Mouse (Mus musculus): ENCODE results near the gene Mllt3.
A peak's percentile ranks its signal among the peaks of the same experiment; 100 is the strongest.

The Mllt3 gene

GRCm38 (mm10) chr4:88033216-88033653, at the start of gene Mllt3:
Mllt3 (minus strand) TSS chr4:88033364.
- peak; percentile 99 for DNase-seq (ENCODE audit: low read depth, low spot score)

- DNase-seq (ENCODE audit: low read depth, low spot score) = no peak
Measured at GRCm38 (mm10) chr4:88082381-88082780, 49.2 kb upstream of the Mllt3 start.

GRCm38 (mm10) chr4:88081885-88082284, 48.7 kb upstream of the Mllt3 start:
- peak; percentile 8 for DNase-seq (ENCODE audit: low read depth, low spot score)

GRCm38 (mm10) chr4:88081417-88081816, 48.3 kb upstream of the Mllt3 start:
- peak; percentile 16 for DNase-seq (ENCODE audit: low read depth, low spot score)

- peak; percentile 12 for DNase-seq (ENCODE audit: low read depth, low spot score)
Measured at GRCm38 (mm10) chr4:88078983-88079382, 45.8 kb upstream of the Mllt3 start.

- DNase-seq (ENCODE audit: low read depth, low spot score) = no peak
Measured at GRCm38 (mm10) chr4:88075388-88075787, 42.2 kb upstream of the Mllt3 start.

GRCm38 (mm10) chr4:88046280-88046679, 13.1 kb upstream of the Mllt3 start:
- DNase-seq (ENCODE audit: low read depth, low spot score) = peak; percentile 70

GRCm38 (mm10) chr4:88045151-88045550, 12.0 kb upstream of the Mllt3 start:
- DNase-seq (ENCODE audit: low read depth, low spot score) = peak; percentile 37

GRCm38 (mm10) chr4:88035361-88035760, 2.2 kb upstream of the Mllt3 start:
- DNase-seq (ENCODE audit: low read depth, low spot score) = peak; percentile 87

- DNase-seq (ENCODE audit: low read depth, low spot score) = peak; percentile 70
Measured at GRCm38 (mm10) chr4:88034387-88035157, 1.4 kb upstream of the Mllt3 start.

- no peak for DNase-seq (ENCODE audit: low read depth, low spot score)
Measured at GRCm38 (mm10) chr4:88033729-88034386, 694 bp upstream of the Mllt3 start.

- peak; percentile 80 for DNase-seq (ENCODE audit: low read depth, low spot score)
Measured at GRCm38 (mm10) chr4:88032151-88033098, 739 bp downstream of the Mllt3 start.

GRCm38 (mm10) chr4:88031211-88032150, 1.7 kb downstream of the Mllt3 start:
- DNase-seq (ENCODE audit: low read depth, low spot score) = peak; percentile 76

GRCm38 (mm10) chr4:88023567-88023966, 9.6 kb downstream of the Mllt3 start:
- DNase-seq (ENCODE audit: low read depth, low spot score) = peak; percentile 44

GRCm38 (mm10) chr4:88022623-88023022, 10.5 kb downstream of the Mllt3 start:
- peak; percentile 63 for DNase-seq (ENCODE audit: low read depth, low spot score)

GRCm38 (mm10) chr4:88020421-88020820, 12.7 kb downstream of the Mllt3 start:
- no peak for DNase-seq (ENCODE audit: low read depth, low spot score)

GRCm38 (mm10) chr4:88019645-88020044, 13.5 kb downstream of the Mllt3 start:
- DNase-seq (ENCODE audit: low read depth, low spot score) = no peak

GRCm38 (mm10) chr4:88017452-88018350, 15.5 kb downstream of the Mllt3 start:
- no peak for DNase-seq (ENCODE audit: low read depth, low spot score)

- peak; percentile 30 for DNase-seq (ENCODE audit: low read depth, low spot score)
Measured at GRCm38 (mm10) chr4:88015765-88016164, 17.4 kb downstream of the Mllt3 start.

GRCm38 (mm10) chr4:88015261-88015660, 17.9 kb downstream of the Mllt3 start:
- DNase-seq (ENCODE audit: low read depth, low spot score) = peak; percentile 30

Data from CD4-positive, CD25-positive, alpha-beta regulatory T cell, adult 2 months (primary cell).